ENCODE assay signal across 22 mouse cellular contexts in genomic region chr8:94515430-94516208, GRCm38 (mm10). TPM values are rescaled to one million over a fixed set of nuclear protein-coding genes. Genes with fewer than 3 reads are reported as not detected.
A peak's percentile ranks its signal among the peaks of the same experiment; 100 is the strongest.
DNase-seq lines count a peak whose midpoint lies in the region; ATAC-seq and TF ChIP-seq lines count a peak whose summit lies in the region.
"Had no signal": no experiment of that assay in that cellular context is flagged by ENCODE, and none has a peak within 500 bp of the region (broad histone marks: within the 10 kb centered on the region; RNA-seq: fewer than 3 reads in every experiment).

No protein-coding gene starts in this region.

- H3K27ac ChIP-seq in gastrocnemius, adult 2 months: no peak overlapping the region; the same call in 1 of the 2 replicates
- H3K27ac ChIP-seq in liver, embryonic 14.5 days: no peak overlapping the region
- H3K27ac ChIP-seq: embryonic facial prominence, embryonic 13.5 days; heart, embryonic 13.5 days had no signal

- H3K9ac ChIP-seq in liver, embryonic 14.5 days (replicated peaks): no peak overlapping the region
- H3K9ac ChIP-seq: embryonic facial prominence, embryonic 13.5 days; heart, embryonic 13.5 days had no signal

- 43% methylated on average over 5 of the region's 5 CpGs for WGBS in liver, embryonic 14.5 days (ENCODE audit: insufficient replicate concordance)

- no peaks in the 10 kb centered on the region for H3K36me3 ChIP-seq in G1E (replicated peaks)
- no peaks in the 10 kb centered on the region for H3K36me3 ChIP-seq in liver, embryonic 14.5 days (replicated peaks; ENCODE audit: control insufficient read depth, insufficient read depth, low read depth)
- H3K36me3 ChIP-seq: embryonic facial prominence, embryonic 13.5 days; heart, embryonic 13.5 days had no signal

- no peak for TF ChIP-seq EP300 in liver, embryonic 14.5 days (IDR thresholded peaks at IDR 0.05; ENCODE audit: low read depth)

- H3K9me3 ChIP-seq in G1E (replicated peaks): no peaks in the 10 kb centered on the region
- H3K9me3 ChIP-seq in liver, embryonic 14.5 days (ENCODE audit: control insufficient read depth, low read length): no peaks in the 10 kb centered on the region
- H3K9me3 ChIP-seq: embryonic facial prominence, embryonic 13.5 days; heart, embryonic 13.5 days had no signal

- peaks cover 40% of the 10 kb centered on the region for H3K4me1 ChIP-seq in G1E (ENCODE audit: insufficient read depth, low read depth, low read length)
- H3K4me1 ChIP-seq in liver, embryonic 14.5 days (replicated peaks; ENCODE audit: control insufficient read depth in 2 of 2, insufficient read depth in 2 of 2, low read length in 1 of 2): peaks cover 0 to 4% of the 10 kb centered on the region in 2 experiments; a peak in 1 of 4 replicates
- H3K4me1 ChIP-seq: heart, embryonic 13.5 days had no signal

- ATAC-seq in G1E (ENCODE audit: extremely low read depth, insufficient number of reproducible peaks, low FRiP score, poor library complexity, severe bottlenecking): peak; percentile 76
- peak; percentile 47; the same call in 1 of the 2 replicates for ATAC-seq in liver, embryonic 14.5 days (ENCODE audit: insufficient read depth)
- ATAC-seq: Patski had no signal

- DNase-seq in gastrocnemius, adult 2 months: peak; percentile 39
- DNase-seq in gastrocnemius, adult 8-10 months (ENCODE audit: low spot score in 2 of 2): no peak
- peak; percentile 29 for DNase-seq in G1E (ENCODE audit: low spot score)
- peak; percentile 84 for DNase-seq in Muller cell, postnatal 12 days (ENCODE audit: inconsistent ontology term)
- DNase-seq in liver, embryonic 14.5 days (ENCODE audit: low read depth in 3 of 3, low spot score in 3 of 3): peak in 2 of 3 experiments; percentile 11 to 12
- DNase-seq in kidney, postnatal 25 days: no peak
- no peak for DNase-seq in kidney, postnatal 36 days
- no peak for DNase-seq in lung, postnatal 14 days
- DNase-seq: B cell, adult 2 months; cerebellum, adult 9-10 months; gastrocnemius, postnatal 10 days; heart, adult 11 months; heart, postnatal 36 days; kidney, adult 11 months; layer of hippocampus, postnatal 36 days; lung, postnatal 10 days; spleen, adult 18-20 months; thymus, adult 18-20 months; thymus, postnatal 4 days had no signal

- intact Hi-C loops in gastrocnemius, adult 2 months (cut with DNase I): no loop called here

- TF ChIP-seq CTCF in gastrocnemius, adult 2 months (IDR thresholded peaks at IDR 0.05): no peak
- TF ChIP-seq CTCF in G1E (IDR thresholded peaks at IDR 0.05; ENCODE audit: low read depth, low read length): no peak
- TF ChIP-seq CTCF in liver, embryonic 14.5 days (IDR thresholded peaks at IDR 0.05; ENCODE audit: low read depth): no peak

- no peak overlapping the region for H3K4me3 ChIP-seq in gastrocnemius, adult 2 months
- peak overlapping the region; percentile 11; the same call in 1 of the 2 replicates for H3K4me3 ChIP-seq in G1E (ENCODE audit: low read depth, low read length)
- H3K4me3 ChIP-seq in liver, embryonic 14.5 days (ENCODE audit: insufficient read depth in 1 of 2, low read depth in 2 of 2, low read length in 2 of 2): no peak overlapping the region
- H3K4me3 ChIP-seq: embryonic facial prominence, embryonic 13.5 days; heart, embryonic 13.5 days had no signal

- H3K4me2 ChIP-seq in liver, embryonic 14.5 days (ENCODE audit: low read depth): no peak overlapping the region
- H3K4me2 ChIP-seq: embryonic facial prominence, embryonic 13.5 days; heart, embryonic 13.5 days had no signal

- peaks cover 17% of the 10 kb centered on the region for H3K27me3 ChIP-seq in G1E (ENCODE audit: insufficient read depth, low read length)
- H3K27me3 ChIP-seq in liver, embryonic 14.5 days (ENCODE audit: control insufficient read depth, insufficient read depth, low read length): no peaks in the 10 kb centered on the region

RNA-seq across cellular contexts. Expression of gene Cpne2, which starts 17.2 kb away (rescaled TPM):
- 1 to 10 TPM; 4.9 to 6.9 TPM for total RNA-seq in gastrocnemius, adult 2 months (2021)
- 1 to 10 TPM; 4.3 to 9.8 (median 6.8) TPM for total RNA-seq in gastrocnemius, adult 8-10 months (2022)
- total RNA-seq in G1E (2014; fragmentation: Nextera tagmentation) (not detected in 2 replicates), G1E (2017) (0.38 TPM in 1 of 2 replicates, not detected in the other)
- polyA plus RNA-seq in G1E (2012): 0.13 and 0.18 TPM in 2 replicates
- polyA plus RNA-seq in liver, embryonic 14.5 days (2012; rRNA removed): 2.3 and 2.6 TPM in 2 replicates
- 2.5 and 2.7 TPM in 2 replicates for polyA plus RNA-seq in liver, embryonic 14.5 days (2014; fragmentation: Nextera tagmentation; extraction: Ambion mirVana)

Comparison
In these comparisons a context has a peak if more than half of its experiments do, and no peak if none do; other contexts are left out.
1. DNase-seq: peak in gastrocnemius, adult 2 months (single experiment), G1E (single experiment), Muller cell, postnatal 12 days (single experiment) and liver, embryonic 14.5 days (2 of 3); none in gastrocnemius, adult 8-10 months (0 of 2), kidney, postnatal 25 days (0 of 2), kidney, postnatal 36 days (0 of 2) and lung, postnatal 14 days (single experiment).